Mouse (Mus musculus): ENCODE results near the gene Tent5d. TPM values are rescaled to one million over a fixed set of nuclear protein-coding genes. Genes with fewer than 3 reads are reported as not detected.

Tent5d gene
- polyA plus RNA-seq (2017; shearing (Covaris generic)): not detected

DNA sequence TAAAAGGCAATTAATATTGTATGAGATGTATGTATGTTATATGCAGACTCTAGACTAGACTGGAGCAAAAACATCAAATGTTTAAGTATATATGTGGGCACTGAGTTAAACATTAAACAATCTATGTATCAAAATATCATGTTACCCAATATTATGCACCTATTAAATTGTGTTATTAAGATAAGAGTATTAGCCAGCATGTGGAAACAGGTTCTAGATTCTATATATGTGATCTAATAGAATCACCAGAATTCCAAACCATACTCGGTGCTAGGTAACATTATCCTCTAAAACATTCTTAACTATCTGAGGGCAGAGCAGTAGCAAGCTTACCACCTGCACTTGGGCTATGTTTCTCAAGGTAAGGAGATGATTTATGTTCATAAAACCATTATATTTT lies at the start of gene Tent5d:
Gene Tent5d (plus strand): TSS at position 301 of the 400 bp plus-strand sequence.

DNA sequence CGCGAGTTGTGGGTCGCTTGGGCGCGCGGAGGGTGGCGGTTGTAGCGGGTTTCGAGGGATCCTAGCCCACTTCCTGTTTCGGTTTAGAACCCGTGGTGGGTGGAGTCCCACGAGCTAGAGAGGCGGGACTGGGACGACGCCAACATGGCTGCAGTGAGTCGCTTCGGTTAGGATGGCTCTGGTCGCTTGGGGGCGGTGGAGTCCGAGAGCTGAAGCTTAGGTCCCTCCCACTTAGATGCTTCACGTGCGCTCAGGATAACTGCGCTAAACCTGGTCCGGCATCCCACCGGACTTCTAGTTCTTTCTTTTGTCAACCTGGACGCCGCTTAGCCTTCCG lies 23.8 kb downstream of the Tent5d start, which contains the start of gene 2610002M06Rik:
Gene 2610002M06Rik (minus strand): TSS at position 117 of the 337 bp plus-strand sequence.

Other genes starting within 250 kb of the Tent5d start
- not detected for gene Tbx22, start 124.6 kb upstream of the Tent5d start, polyA plus RNA-seq (2017; shearing (Covaris generic))
- 15.2 TPM for gene 2610002M06Rik, start 23.7 kb downstream of the Tent5d start, polyA plus RNA-seq (2017; shearing (Covaris generic))
- not detected for gene Gm732, start 155.9 kb downstream of the Tent5d start, polyA plus RNA-seq (2017; shearing (Covaris generic))

Measured in effector memory CD4-positive, alpha-beta T cell, adult 7 months (primary cell).